Mouse (Mus musculus): ENCODE results near the gene Grip1.

GRCm38 (mm10) chr10:119805082-119805481, 351.5 kb downstream of the Grip1 start:
- TF ChIP-seq CTCF (IDR thresholded peaks at IDR 0.05; ENCODE audit: borderline replicate concordance, insufficient read depth, low read depth, low read length) (no peak), POLR2A (IDR thresholded peaks at IDR 0.05; ENCODE audit: borderline replicate concordance, insufficient read depth, low read length) (no peak)
